Mouse (Mus musculus) spleen, postnatal 36 days (tissue): ENCODE results near the gene Zbtb44.
"Not testable (repeated sequence)": the region's sequence is repeated elsewhere in the genome, so short reads cannot be mapped to it uniquely, and the experiment has no call there.

ENCODE experiments used
- DNase-seq, 2 experiments: peaks; one replicate each; pipeline ENCODE4 v3.0.0; 2022; ENCODE audit warnings: low spot score in 2 of 2, mixed read lengths in 1 of 2

Zbtb44 gene

DNA sequence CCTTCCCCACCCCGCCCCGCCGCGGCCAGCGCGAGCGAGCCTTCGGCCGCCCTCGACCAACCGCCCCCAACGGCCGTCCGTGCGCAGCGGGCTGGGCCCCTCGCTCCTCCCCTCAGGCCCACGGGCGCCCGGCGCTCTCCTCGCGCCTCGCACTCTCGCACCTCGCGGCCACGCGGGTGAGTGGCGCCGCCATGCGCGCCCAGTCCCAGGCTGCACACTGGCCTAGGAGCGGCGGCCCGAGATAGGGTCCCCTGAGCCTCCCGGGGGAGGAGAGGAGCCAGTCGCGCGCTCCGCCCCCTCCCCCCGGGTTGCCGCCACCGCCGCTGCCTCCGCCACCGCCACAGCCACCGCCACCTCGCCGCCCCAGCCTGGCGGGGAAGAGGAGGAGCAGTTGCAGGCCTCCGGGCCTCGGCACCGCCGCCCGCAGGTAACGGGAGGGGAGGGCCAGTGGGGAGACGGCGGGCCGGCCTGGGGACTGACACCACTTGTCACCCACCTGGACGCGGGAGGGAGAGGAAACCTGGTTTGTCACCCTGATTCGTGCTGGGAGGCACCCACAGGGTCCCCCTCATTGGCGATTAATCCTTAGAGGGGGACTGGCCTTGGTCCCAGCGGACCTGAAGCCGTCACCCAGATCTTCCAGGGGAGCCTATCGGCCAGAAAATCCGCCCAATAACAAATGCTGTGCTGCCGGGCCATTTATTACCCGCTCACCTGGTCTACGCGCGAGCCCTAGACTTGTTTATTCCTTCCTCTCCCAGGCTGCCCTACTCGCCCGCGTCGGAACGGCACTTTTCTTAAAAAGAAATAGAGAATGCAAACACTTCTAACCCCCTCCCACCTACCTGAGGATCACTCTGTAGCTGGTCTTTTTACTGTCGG lies at the start of gene Zbtb44:
Gene Zbtb44 (plus strand): TSS at position 113 of the 882 bp plus-strand sequence.
- DNase-seq = peak; percentile 66 to 67

DNA sequence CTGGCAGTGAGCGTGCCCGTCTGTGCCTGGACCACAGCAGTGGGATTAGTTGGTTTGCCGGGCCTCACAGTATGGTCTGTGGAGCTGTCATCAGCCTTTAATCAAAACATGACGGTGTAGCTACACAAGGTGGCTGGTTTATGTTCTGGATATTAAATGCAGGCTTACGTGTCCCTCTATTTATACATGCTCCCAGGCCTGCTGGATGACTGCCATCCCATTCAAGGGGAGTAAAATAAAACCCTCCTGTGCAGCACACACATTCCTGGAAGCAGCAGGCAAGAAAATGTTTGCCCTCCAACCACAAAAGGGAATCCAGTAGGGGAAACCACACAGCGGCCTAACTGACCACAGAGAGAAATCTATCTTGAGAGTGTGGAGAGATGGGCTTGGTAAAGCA lies 44.7 kb upstream of the Zbtb44 start:
- no peak for DNase-seq

DNA sequence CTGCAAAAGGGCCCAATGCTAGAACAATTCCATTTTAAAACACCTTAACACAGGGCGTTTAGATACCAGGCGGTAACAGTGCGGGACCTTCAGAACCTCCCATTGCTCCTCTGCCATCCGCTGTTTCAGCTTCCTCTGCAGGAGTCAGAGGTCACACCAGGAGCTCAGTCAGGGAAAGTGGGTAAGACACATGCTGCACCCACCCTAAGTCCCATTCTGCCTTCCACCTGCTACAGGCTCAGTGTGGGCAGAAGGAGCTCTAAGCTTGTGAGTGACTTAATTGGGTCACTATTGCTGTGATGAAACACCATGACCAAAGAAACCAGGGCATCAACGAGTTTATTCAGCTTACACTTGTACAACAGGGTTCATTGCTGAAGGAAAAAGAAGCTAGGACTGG lies 37.3 kb upstream of the Zbtb44 start:
- no peak for DNase-seq

DNA sequence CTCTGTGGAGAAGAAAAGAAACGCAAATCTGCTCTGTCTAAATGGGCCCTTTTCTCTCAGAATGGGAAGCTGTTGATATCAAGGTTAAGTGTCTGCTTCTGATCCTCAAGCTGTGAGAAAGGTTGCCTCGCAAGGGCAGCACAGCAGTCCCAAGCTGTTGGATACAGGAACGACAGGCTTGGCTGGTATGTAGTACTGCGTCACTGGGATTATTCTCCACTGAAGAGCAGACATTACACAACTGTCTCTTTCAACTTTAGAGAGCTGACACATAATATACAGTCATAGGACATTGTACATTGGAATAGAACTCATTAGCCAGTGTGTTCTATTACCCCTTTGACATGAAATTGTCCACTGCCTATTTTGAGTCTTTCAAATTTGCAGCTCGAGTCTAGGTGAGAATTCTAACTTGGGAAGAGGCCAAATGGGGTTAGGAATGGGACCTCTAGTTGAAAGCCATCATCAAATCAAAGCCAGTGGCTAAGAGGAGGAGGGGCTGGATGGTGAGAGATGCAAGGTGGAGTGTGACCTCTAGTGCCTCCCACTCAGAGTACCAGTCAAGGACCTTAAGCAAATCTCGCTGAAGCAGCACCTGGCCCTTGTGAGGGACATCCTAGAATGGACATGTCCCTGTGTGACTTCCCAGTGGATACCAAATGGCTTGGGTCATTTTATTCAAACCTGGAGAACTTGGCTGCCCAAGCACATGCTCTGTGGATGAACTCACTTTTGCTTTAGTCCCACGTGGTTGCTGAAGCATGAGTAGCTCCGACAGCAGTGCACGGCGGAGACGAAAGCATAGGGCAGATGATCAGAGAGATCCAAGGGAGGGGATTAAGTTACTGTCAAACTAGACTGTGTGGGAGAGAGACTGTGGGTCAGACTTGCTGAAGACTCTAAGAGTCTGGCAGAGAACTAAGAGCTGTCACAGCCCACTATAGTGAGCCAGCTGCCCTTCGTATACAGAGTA lies 33.6 kb upstream of the Zbtb44 start:
- DNase-seq = no peak

DNA sequence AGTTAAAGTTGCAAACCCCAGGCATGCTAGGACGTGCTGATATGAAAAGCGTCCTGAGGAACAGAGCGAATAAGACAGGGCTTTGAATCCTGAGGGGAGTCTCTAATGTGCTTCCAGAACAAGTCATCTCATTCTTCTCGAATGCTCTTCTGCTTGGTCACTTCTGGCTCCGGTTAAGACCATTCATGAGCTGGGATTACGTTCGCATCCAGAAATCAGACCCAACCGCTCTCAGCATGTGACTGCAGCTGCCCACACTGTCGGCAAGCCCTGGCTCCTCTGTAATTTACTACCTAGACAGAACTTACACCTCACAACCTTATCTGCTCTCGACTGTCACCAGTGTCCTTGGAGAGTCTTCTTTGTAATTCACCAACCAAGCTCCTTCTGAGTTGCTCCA lies 29.8 kb upstream of the Zbtb44 start:
- DNase-seq = no peak

DNA sequence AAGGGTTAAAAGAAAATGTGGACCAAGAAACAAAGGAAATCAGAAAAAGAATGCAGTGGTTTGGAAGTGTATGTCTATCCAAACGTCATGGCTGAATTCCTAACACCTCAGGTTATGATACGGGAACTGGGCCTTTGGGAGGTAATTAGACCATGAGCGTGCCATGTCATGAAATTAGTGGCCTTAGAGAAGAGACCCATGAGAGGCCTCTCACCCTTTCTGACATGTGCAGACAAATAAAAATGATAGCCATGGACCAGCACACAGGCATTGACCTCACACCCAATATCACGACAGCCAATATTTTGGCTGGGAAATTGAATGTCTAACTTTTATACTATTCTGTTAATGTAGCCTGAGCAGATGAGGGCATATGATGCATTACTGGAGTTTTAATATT lies 27.9 kb upstream of the Zbtb44 start:
- DNase-seq = no peak

DNA sequence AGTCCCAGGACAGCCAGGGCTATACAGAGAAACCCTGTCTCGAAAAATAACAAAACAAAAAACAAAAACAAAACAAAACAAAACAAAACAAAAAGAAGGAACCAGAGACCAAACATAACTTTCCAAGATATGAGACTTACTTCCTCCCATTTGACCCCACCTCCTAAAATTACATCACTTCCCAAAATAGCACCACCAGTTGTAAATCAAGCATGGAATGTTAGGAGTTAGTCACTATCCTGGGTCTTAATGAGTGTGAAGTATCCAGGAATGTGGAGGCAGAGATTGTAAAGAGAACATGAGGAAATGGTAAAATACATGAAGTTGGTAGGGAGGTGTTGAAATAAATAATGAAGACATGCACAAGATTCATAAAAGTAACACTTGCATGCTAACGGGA lies 21.1 kb upstream of the Zbtb44 start:
- DNase-seq = no peak

DNA sequence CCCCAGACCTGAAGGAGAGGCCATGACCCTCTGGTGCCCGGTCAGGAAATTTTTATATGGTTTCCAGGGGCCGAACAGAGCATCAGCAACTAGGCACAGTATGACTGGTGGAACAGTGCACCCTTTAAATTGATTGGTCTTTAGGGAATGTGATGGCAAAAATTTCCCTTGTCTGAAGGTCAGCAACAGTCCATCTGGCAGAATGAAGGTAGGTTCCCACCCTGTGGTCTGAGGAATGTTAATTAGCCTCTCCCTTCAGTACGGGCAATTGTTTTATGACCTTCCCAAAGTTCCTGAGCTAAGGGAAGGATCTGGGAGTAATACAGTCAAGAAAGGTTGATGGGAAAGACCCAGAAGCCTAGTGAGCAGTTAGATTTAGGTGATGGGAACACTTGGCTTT lies 20.4 kb upstream of the Zbtb44 start:
- DNase-seq = no peak

DNA sequence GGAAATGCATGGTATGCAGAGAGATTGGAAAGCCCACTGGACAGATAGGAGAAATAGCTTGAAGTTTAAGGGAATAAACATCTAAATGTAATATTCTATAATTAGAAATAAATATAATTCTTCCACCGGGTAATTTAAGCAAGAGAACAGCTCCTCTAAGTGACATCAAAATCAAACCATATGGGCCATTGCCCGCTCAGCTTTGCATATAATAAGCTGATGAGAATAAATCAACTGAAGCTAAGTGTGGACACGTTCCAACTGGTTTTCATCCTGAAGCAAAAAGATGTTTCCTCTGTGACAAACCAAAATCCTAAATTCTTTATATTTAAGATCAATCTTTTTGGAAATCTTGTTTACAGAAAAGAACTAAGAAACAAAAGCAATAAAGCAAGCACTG lies 19.7 kb upstream of the Zbtb44 start:
- DNase-seq = no peak

DNA sequence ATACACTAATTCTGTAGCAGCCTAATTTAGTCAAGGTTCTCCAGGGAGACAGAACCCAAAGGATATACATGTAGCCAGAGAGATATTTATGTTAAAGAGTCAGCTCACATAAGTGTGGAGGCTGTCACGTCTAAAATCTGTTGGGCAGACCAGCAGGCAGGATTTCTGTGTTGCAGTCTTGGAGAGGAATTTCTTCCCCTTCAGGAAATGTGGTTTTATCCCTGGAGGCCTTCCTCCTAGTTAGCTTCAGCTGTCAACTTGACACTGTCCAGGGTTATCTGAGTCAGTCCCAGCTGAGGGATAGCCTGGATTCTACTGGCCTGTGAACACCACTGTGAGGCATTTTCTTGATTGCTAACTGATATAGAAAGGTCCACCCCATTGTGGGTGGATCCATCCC lies 18.9 kb upstream of the Zbtb44 start:
- no peak for DNase-seq

DNA sequence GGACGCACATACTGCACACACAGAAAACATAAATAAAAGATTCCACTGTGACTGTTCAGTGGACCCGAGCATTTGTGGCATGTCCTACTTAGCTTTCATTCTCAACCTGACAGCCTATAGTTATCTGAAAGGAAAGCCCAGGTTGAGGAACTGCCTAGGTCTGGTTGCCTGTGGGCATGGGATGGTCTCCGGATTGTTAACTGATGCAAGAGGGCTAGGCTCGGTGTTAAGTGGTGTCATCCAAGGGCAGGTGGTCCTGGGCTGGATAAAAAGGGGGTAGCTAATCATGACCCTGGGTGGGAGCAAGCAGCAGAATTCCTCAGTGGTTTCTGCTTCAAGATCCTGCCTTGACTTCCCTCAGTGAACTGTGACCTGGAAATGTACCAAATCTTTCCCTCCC lies 17.8 kb upstream of the Zbtb44 start:
- no peak for DNase-seq

DNA sequence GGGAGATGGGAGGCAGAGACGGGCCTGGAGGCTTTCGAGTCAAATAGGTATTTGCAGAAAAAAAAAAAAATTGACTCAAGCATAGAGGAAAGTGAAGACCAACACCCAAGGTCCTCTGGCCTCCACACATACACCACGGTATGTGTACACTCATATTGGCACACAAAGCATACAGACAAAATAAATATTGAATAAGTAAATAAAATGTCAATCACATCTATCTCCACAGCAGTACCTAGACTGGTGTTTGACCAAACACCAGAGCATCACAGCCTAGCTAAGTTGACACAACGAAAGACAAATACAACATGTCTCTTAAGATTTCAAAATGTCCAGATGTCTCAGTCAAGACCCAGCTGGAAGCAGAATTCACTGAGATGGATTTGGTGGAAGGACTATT lies 17.0 kb upstream of the Zbtb44 start:
- DNase-seq = no peak

DNA sequence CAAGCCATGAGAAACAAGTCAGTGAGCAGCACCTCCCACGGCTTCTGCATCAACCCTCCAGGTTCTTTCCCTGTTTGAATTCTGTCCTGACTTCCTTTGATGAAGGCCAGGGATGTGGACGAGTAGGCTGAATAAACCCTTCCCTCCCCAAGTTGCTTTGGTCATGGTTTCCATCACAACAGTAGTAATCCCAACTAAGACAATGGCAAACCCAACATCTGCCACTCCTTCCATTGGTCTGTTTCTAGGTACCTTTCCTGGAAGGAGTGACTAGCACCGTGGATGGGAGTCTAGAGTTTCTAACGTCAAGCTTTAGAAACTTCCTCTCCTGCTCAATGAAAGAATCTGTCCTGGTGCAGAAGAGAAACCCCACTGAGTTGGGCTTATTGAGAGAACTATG lies 12.8 kb upstream of the Zbtb44 start:
- no peak for DNase-seq

DNA sequence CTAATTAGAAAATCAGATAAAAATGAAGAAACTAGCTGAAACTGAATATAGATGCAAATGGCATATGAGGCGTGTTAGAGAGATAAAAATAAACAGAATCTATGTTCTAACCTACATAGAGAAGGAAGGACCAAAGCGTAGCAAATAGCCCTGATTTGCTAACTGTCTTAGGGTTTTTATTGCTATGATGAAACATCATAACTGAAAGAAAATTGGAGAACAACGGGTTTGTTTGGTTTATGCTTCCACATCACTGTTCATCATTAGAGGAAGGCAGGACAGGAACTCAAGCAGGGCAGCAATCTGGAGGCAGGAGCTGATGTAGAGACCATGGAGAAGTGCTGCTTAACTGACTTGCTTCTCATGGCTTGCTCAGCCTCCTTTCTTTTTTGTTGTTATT lies 12.3 kb upstream of the Zbtb44 start:
- DNase-seq = no peak

DNA sequence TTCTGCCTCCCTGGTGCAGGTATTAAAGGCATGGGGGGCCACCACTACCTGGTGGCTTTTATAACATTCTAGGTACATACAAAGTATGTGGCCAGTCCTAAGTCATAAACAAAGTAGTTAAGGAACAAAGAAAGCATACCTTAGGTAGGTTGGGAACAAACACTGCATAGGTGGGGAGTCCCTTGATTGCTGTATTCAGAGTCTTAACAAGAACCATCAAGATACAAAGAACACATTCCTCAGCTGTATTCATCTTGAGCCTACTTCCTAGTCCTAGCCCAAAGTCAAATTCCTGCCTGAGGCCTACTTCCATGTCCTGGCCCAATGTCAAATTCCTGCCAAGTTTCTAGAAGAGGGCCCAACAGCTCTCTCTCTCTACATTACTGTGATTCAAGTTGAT lies 11.7 kb upstream of the Zbtb44 start:
- DNase-seq = no peak

DNA sequence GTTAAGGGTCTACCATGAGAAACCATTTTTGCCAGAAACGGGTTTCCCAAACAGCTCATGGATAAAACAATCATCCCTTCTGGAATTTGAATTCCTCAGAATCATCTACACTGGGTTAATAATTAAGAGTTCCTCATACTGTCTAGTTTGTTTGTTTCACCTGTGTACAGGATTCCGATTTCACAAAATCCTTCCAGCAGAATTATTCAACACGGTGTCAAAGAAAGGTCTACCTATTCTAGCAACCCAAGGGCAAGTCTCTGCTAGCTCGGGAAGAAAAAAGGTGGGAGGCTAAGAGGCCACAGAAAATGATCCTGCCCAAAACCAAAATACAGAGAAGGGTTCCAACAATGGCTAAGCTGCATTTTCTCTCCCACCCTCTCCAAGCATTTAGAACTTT lies 2.2 kb upstream of the Zbtb44 start:
- no peak for DNase-seq

DNA sequence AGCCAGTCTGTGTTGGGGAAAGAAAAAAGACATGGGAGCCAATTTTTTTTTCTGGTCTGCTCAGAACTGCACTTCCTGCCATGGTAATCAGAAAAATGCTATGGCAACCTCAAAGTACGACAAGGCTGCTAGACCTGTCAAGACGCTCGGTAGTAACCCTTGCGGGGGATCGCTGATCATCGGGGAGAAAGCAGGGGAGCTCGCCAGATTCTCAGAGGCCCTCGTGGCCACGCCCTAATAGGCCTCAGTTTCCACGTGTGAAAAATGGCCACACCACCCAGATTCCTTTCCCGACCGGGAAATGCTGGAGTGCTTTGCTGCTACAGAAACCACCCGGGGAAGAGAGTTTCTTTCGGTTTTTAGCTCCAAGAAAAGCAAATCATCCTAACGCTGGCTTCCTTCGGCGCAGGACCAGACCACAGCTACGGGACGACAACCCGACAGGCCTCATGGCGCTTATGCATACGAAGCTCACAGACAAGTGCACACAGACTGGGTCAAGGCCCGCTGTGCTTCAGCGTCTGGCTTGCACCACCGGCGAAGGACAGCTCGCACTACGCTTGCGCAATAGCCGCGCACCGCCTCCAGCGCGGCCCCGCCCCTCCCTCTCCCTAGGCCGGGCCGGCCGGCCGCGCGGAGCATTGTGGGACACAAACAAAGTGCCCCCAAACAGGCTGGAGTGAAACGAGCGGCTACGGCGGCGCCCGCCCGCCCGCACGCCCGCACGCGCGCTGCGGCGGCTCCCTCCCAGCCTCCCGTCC lies 513 bp upstream of the Zbtb44 start:
- DNase-seq = peak; percentile 97

DNA sequence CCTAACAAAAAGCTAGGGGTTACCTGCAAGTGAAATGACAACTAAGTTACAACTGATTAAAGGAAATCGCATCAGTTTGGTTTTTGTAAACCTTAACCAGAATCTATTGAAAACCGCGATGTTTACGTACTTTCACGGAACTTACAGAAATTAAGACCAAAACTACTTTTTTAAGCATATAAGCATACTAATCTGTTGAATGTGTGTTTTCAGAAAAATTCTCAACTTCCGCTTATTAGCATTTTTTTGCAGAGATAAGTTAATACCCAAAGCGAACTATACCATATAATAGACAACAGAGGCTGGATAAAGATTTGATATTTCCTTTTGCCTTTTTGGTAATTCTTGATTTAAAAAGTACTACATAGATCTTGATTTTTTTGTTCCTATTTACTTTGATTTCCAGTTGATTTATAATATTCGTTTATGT lies 985 bp downstream of the Zbtb44 start:
- no peak for DNase-seq

DNA sequence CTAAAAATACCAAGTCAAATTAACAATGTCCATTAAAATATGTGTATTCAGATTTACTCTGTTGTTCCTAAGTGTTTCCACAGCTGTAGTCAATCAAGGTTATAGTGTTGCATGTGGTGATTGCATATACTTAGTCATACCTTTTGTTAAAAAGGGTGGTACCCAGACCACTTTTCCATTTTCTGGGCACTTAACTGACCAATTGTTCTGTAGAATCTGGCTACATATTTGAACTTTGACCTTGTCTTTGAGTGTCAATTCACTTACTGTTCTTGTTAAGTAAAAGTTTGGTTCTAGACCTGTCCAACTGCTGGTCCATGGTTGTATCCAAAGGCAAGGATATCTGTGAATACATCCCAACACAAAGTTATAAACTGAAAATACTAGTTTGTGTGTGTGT lies 2.1 kb downstream of the Zbtb44 start:
- no peak for DNase-seq

DNA sequence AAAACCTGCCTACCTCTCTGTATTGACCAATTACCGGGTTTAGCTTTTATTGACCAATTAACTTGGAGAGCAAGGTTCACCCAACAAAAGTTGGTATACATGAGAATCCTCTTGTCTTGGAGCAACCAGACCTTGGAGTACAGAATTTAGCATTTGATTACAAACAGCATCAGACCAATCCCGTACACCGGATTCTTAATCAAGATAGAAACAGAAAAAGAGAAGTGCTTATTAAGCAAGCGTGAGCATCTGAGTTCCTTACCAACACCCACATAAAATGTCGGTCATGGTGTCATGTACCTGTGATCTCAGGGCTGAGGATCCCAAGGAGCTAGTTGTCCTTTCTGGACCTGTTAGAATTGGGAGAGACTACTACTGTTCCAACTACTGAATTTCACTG lies 19.8 kb downstream of the Zbtb44 start:
- no peak for DNase-seq

DNA sequence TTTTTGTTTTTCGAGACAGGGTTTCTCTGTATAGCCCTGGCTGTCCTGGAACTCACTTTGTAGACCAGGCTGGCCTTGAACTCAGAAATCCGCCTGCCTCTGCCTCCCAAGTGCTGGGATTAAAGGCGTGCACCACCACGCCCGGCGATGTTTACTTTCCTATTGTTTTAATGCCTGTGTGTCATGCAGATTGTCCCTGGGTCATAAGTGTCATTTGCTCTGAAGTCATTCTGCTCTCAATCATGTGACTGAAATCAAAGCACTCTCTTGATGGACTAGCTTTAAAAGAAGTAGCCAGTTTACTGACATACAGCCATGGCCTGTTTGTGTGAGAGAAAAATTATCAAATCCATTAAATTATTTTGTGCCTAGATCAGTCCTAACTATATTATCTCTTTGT lies 21.1 kb downstream of the Zbtb44 start:
- DNase-seq = not testable (repeated sequence)

DNA sequence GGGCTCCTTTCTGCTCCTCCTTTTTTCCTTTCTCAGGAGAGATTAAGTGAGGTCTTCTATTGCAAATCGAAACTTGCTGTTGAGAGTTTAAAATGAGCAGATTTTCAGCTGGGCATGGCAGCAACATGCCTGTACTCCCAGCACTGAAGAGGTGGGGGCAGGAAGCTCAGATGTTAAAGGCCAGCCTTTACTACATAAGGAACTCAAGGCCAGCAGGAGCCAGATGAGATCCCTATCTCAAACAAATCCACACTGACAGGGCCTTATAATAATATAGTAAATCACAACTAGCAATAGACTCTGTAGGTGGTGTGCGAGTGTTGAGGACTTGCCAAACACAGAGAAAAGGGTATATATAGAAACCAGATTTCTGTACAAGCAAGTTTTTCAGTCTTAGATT lies 28.3 kb downstream of the Zbtb44 start:
- DNase-seq = no peak
